Mouse (Mus musculus) erythroblast, embryonic 14.5 days (primary cell): Measurements from ENCODE around the gene 4930412O13Rik.

Experiments used
- GATA1 ChIP-seq: IDR thresholded peaks from 2 replicates; pipeline ENCODE4 v1.6.1; 2012; ENCODE audit warnings: low read length, inconsistent platforms, mixed read lengths
- TAL1 ChIP-seq: IDR thresholded peaks from 3 replicates; pipeline ENCODE4 v1.6.1; 2012; ENCODE audit warnings: low read length, inconsistent platforms, mixed read lengths

GRCm38 (mm10) chr2:9881611-9882023 lies 565 bp downstream of the 4930412O13Rik start:
- TF ChIP-seq TAL1 (no peak), GATA1 (no peak)
